Mouse (Mus musculus): ENCODE data around the gene Bcor.

Gene Bcor

DNA sequence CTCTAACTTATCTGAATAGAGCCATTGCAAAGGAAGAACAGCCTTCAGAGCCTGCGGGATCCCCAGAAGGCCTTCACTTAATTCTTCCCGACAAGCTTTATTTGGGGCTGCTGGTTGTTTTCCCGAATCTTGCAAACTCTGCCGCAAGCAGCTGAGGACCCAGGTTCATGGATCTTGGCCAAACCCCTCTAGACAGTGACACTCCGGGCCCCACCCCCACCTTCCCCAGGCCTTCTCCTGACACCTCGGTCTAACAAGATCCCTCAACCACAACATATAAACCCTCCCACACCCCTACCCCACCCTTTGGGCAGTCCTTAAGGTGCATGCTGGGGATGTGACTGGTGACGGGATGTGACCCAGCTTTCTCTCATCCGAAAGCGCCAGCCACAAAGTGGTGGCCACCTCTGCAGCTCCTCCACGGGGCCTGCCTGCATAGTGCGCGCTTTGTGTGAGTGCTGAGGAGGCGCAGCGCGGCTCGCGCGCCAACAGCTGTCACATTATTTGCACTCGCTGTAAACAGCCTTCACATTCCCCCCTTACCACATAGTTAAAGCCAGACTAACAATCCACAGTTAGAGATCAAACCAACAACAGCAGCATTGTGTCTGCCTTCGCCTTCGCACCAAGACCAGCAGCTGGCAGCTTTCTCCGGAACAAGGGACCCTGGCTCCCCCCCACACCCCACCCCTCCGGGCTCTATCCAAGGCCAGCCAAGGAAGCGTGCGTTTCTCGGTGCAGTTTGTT lies 91.0 kb downstream of the Bcor start:
- in situ Hi-C loops (cut with MboI; ENCODE audit: low sequenced_read_pairs): no loop called here

DNA sequence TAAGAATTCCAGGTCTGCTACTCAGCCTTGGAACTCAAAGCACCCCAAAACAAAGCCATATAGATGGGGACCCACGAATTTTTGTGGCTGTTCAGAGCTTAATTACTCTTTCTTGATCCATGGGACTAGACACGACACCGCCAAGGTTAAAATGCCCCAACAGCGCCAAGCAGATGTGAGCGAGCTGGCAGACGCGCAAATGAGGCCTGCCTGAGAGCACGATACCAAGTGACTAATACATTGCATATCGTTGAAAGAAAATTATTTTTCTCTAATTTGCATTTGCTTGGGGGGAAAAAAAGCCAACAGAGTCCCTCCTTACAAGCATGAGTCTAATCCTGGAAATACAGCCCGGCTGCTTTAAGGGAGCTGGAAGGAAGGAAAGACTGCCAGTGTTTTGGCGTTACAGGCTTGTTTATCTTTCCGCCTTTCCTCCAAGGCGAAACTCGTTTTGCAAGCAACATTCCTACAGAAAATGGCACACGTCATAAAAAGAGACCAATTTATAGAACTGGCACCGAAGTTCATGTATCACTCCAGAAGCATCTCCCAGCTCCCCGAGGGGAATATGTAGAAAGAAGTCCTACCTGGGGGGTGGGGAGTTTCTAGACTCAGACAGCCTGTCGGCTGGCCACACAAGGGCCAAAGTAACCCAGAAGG lies 92.2 kb downstream of the Bcor start:
- in situ Hi-C loops (cut with MboI; ENCODE audit: low sequenced_read_pairs): no loop called here

DNA sequence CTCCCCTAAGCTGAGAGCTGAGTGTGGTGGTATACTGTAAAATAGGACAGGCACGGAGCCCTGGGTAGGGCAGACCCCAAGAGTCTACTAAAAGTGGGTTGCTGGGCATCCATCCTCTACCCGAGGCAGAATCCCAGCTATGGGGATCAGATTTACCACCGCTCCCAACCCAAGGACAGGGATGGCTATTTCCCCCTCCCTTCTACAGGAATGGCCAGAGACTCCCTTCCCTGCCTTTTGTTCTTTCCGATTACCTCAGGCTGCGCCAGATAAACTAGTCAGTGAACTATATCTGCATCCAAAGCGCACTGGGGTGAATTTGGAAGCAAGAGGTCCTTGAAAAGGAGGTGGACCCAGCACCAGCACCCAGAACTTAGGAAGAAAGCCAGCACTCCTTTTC lies 93.1 kb downstream of the Bcor start:
- in situ Hi-C loops (cut with MboI; ENCODE audit: low sequenced_read_pairs): no loop called here

DNA sequence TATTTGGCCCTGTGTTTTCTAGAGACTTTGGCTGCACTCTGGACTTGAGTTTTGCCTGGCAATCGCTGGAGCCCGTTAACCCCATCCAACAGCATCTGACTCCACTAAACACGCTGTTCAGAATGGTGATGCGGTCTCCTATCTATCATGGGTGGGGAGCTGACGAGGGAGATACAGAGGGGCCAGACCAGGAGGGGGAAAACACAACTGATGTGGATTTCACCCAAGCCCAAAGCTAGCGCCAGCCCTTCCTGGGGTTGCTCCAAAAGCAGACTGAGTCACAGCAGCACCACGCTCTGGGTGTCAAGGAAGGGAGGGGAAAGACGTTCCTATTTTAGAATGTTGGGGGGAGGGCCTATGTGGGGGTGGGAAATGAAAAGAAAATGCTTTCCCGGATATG lies 94.4 kb downstream of the Bcor start:
- in situ Hi-C loops (cut with MboI; ENCODE audit: low sequenced_read_pairs): no loop called here

DNA sequence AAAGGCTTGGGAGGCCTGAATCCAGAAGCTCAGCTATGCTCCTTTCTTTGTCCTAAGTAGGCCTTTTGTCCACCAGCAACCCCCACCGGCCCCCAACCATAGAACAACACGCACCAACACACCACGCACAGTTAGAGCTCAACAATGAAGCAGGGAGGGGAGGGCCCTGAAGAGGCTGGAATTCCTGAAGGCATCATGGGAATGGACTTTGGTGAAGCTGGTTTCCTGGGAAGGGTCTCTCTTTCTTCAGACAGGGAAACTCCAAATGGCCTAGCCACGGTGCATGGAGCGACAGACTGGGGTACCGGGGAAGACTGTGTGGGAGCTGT lies 97.3 kb downstream of the Bcor start:
- in situ Hi-C loops (cut with MboI; ENCODE audit: low sequenced_read_pairs): no loop called here

DNA sequence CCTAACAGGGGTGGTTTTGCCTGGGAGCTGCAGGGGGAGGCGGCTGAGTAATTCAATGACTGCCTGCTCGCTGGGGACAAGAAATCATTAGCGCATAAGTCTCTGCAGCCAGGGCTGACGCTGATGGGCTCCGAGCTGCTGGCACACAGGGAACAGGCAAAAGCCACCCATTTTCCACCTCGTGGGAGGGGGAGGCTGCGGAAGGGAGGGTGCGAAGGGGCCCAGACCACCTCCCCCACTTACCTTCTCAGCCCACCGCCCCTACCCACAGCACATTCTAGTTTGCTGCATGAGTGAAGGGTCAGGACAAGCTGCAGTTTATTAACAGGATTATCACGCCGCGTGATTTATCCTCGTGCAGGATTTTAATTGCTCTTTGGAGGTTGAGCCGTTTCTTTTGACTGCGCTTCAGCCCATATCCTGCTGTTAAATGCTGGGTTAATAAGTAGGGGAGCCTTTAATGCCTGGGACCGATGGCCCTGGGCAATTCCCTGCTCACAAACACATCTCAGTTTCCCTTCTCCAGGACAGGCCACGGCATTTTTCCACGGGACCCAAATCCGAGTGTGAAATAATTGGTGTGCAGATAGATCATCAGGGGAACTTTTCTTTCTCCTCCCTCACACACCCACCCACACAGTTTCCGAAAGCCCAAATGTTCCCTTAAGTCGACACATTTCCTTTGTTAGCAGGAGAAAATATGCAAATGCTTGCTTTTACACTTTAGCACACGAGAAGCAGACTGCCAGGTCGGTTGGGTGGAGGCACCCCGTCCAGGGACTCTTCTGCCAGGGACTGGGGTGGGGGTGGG lies 97.8 kb downstream of the Bcor start:
- in situ Hi-C loops (cut with MboI; ENCODE audit: low sequenced_read_pairs): no loop called here

DNA sequence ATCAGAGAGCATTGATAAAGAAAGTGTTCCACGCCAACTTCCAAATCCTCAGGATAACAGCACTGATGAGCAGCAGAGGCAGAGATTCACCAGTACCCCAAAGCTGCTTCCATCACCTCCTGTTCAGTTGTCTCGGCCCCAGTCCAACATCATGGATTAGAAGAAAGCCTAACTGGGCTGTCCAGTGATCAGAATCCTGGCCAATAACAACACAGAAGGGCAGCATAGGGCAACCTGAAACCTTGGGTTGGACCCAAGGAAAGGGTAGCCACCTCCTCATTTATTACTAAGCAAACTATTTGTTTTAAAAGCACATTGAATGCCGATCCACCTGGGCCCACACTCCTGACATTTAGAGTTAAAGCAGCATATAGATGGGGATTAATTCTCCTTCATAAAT lies 99.3 kb downstream of the Bcor start:
- in situ Hi-C loops (cut with MboI; ENCODE audit: low sequenced_read_pairs): no loop called here

DNA sequence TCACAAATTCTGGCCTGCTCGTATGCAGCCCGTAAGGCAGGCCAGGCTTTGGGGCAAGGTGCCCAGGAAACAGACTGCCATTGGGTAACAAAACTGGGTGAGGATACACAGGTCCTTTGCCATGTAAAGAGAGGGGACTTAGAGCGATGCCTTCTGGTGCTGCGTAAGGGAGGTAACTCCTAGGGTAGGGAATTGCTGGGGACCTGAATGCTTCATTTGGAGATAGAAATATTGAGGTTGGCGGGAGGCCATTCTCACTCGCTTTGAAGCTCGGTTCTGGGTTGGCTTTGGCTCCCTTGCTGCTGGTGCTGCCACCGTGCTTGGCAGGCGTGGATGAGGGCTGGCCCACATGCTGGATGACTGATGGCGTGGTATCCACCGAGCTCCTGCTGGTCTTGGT lies 102.9 kb downstream of the Bcor start:
- in situ Hi-C loops (cut with MboI; ENCODE audit: low sequenced_read_pairs): no loop called here

DNA sequence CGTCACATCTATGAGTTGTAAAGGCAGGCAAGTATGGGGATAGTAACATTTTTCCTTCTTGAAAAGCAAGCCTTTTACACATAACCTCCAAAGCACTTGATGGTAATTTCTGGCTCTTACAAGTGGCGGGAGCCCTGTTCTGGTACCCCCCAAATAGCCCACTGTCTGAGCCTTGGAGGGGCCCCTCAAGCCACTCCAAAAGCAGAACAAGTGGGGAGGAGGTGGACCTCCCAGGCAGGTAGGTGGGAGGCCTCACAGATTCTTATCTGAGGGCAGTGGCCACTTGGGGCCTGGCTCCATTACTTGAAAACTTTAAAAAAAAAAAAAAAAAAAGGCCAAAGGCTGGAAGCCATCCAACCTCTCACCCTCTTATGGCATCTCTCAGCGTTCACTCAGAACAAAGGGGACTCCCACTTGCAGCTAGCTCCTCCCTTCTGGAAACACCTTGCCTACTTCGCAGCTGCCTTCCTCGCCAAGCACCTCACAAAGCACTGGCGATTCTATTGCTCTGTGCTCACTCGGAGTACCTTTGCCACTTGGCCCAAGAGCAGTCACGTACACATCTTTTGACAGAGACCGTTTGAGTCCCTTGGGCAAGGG lies 106.7 kb downstream of the Bcor start:
- in situ Hi-C loops (cut with MboI; ENCODE audit: low sequenced_read_pairs): no loop called here

DNA sequence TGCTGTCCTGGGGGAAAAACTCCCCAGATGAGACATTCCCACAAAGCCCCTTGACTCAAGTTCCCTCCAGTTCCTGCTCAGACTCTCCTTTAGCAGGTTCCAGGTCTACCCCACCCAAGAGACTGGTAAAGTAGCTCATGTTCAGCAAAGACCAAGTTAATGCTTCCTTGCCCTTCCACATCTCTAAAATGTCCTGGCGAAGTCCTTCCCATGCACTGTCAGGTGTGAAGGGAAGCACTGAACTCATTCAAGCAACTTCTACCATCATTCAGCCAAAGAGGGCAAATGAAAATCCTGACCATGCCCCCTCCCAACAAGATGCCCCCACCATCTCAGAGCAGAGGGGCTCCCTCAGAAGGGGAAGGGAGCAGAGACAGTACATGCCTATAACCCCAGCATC lies 107.5 kb downstream of the Bcor start:
- in situ Hi-C loops (cut with MboI; ENCODE audit: low sequenced_read_pairs): no loop called here

DNA sequence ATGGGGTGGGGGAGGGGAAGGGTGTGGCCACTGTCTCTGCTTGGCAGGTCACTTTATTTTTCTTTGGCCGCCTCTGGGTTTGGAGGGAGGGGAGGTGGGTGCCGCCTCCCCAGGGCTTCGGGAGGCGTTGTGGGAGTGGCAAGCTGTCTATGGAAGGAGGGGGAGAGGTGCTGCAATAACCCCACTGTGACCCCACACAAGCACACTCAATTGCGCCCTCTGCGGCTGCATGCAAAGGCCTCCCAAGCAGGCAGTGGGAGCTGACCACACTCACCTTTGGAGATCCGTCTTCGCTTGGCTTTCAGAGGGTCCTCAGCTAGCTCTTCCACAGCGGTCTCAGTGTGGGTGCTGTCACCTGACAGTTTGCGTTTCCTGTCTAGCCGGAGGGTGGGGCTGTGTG lies 111.4 kb downstream of the Bcor start:
- in situ Hi-C loops (cut with MboI; ENCODE audit: low sequenced_read_pairs): no loop called here

DNA sequence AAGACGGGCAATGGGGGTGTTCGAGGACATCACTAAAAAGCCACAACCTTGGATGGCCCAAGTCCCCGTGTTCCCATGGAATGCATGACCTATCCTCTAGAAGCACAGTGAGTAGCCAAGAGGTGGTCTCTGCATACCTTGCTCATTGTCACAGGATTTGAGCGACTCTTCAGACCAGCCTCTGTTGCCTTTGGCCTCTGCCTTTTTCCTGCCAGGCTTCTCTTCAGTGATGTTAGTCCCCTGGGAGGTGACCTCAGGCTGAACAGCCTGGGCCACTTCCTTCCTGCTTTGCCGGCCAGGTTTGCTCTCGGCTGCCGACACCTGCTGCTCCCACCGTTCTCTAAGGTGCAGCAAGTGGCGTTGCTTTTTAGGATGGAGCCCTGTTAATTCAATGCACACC lies 112.0 kb downstream of the Bcor start:
- in situ Hi-C loops (cut with MboI; ENCODE audit: low sequenced_read_pairs): no loop called here

DNA sequence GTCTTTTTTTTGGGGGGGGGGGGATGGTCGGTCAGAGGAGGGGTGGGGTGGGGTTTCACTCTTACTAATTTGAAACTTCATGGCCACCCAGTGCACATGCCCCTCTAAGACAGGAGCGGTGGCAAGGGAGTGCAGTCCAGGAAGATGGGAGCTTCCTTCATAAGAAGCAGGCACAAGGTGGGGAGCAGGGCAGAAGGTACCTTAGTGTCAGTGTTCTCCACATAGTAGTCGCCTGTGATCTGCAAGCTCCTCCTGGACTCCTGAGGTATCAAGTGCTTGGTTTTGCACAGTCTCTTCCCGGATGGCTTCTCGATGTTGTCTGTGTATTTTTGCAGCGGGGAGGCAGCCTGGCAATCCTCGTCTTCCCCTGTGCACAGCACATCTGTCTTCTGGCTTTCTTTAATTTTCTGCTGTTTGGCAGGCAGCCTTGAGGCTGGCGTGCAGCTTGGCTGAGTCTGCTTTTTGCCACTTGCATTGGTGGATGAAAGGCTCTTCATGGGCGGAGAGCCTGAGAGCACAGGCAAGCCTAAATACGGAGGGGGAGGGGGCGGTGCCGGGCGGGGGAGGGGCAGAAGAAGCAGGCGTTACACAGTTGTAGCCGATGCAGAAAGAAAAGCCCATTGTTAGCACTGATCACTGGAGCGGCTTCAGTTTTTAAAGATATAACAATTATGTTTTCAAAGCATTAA lies 112.8 kb downstream of the Bcor start:
- in situ Hi-C loops (cut with MboI; ENCODE audit: low sequenced_read_pairs): no loop called here

DNA sequence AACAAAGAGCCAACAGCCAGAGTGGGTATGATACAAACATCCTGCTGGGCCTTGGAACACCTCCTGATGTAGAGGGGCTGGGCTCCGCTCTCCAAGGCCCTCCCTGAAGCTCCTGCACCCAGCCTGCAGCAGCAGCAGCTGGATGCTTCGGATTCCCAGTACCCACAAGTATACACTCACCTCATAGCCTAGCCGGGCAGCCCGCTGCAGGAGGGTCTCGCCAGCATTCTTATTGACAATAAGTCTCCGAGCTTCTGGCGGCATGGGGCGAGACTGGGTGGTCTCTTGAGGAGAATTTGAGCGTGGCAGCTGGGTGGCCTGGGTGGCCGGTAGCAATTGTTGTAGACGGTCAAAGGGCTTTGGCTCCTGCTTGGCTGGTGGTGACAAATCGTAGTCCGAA lies 113.5 kb downstream of the Bcor start:
- in situ Hi-C loops (cut with MboI; ENCODE audit: low sequenced_read_pairs): no loop called here

DNA sequence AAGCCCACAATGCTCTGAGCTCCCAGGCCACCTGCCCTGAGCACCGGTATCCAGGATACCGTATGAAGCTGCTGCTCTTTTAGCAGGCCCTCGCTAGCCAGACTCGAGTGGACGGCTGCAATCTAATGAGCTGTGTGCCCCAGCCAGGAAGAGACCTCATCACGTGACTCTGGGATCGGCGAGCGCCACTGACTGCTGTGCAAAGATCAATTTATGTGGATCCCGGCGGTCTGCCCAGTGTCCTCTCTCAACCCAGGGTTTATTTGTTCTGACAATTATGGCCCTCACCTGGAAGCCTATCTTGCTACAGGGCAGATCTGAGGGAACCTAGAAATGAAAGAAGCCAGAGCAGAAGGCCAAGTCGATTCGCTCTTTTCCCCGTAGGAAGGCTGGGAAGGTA lies 116.8 kb downstream of the Bcor start:
- in situ Hi-C loops (cut with MboI; ENCODE audit: low sequenced_read_pairs): no loop called here

DNA sequence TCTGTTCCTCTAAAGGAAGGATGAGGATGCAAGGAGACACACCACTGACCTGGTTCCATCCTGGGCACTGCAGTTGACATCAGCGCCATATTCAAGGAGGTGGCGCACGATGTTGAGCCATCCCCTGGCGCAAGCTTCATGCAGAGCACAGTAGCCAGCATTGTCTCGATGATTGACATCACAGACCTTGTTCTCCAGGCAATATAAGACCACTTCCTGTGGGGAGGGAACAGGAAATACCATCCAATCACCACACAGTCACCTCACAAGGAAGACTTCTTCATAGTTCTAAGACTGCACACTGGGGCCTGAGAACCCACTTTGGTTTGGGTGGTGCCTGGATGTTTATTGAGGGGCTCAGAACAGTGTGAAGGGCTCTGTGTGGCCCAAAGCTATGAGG lies 118.7 kb downstream of the Bcor start:
- in situ Hi-C loops (cut with MboI; ENCODE audit: low sequenced_read_pairs): no loop called here

DNA sequence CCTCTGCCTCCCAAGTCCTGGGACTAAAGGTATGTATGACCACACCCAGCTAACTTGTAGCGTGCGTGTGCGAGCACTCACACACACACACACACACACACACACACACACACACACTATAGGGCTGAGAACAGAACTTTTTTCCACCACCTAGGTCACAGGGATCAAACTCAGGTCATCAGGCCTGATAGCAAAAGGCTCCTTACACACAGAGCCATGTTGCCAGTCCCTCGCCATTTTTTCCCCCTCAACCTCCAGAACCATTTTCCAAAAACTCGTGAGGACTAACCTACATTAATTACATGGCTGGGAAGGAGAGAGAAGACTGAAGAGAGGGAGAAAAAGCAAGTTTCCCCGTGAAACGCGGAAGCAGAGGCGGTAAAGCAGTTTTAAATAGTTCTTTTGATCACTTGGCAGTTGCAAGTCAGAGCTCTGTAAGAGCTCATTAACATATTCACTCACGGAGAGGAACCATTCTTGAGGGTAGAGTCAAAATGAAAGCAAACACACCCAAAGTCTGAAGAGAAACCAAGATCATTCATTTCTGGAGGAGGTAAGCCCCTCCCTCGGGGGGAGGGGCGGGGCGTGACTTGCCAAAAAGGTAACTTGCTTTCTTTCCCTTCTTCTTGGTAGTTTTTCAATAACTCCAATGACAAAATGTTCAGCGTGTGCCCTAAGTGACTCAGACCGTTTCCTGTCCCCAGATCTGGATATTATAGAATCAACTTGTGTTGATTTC lies 145.3 kb downstream of the Bcor start:
- in situ Hi-C loops (cut with MboI; ENCODE audit: low sequenced_read_pairs): loop anchor here (25.0 kb wide), 1 partner anchor 378 kb away; no protein-coding TSS in a partner anchor

DNA sequence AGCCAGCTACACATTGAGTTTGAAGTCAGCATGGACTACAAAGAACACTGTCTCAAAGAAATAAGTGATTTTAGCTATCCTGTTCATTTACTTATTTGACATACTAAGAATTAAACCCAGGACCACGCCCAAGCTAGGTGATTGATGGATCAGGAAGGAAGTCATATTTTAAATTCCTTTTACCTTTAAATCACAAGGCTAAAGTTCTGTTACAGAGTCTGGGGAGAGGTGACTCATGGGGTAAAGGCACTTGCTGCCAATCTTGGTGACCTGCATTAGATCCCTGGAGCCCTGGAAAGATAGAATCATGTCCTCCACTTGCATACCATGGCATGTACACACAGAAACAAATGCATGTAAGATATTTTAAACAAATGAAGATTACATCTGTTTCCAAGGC lies 149.5 kb downstream of the Bcor start:
- in situ Hi-C loops (cut with MboI; ENCODE audit: low sequenced_read_pairs): loop anchor here (25.0 kb wide), 1 partner anchor 373 kb away; no protein-coding TSS in a partner anchor

DNA sequence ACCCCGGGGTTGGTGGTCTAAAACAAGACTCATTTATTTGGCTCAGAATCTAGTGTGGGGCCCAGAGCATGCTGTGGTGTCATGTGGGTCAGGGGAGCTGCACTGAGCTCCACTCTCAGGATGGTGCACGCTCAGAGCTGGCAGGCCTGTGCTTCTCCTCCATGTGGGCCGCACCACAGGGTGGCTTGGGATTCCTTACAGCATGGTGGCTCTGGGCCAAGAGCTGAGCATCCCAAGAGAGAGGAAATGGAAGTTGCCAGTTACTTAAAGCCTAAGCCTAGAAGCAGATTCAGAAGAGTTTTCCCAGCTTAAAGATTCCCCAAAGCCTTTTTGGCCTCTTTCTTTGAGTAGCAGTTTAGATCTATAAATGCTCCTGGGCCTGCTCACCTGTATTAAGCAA lies 151.1 kb downstream of the Bcor start:
- in situ Hi-C loops (cut with MboI; ENCODE audit: low sequenced_read_pairs): loop anchor here (25.0 kb wide), 1 partner anchor 372 kb away; no protein-coding TSS in a partner anchor
